Mouse (Mus musculus) embryonic facial prominence, embryonic 11.5 days (tissue): ENCODE measurements at regions not wholly inside any gene's neighbourhood (a gene's known extent, or its start where the extent isn't known, plus 50 kb on each side); places are given as distances from the start of the nearest gene placed in this dataset.
"Not testable (repeated sequence)": the region's sequence is repeated elsewhere in the genome, so short reads cannot be mapped to it uniquely, and the experiment has no call there.

Experiments used
- ATAC-seq: fragments of 200-750 bp; cut with Nextera tagmentation; replicated peaks from 2 replicates; pipeline ENCODE4 v1.8.0; 2017; ENCODE audit warnings: low read depth; ENCODE audit not compliant: insufficient number of reproducible peaks, low FRiP score, low TSS enrichment
- DNase-seq: peaks from one replicate; pipeline ENCODE4 v3.0.0-alpha.2; 2015; ENCODE audit warnings: low spot score
- H3K27ac ChIP-seq: fragments of 300-500 bp; sonication (generic); replicated peaks from 2 replicates; pipeline ENCODE4 v1.5.1; 2014; ENCODE audit warnings: mild to moderate bottlenecking, low read depth, low read length, control low read depth
- H3K27me3 ChIP-seq: fragments of 300-500 bp; sonication (generic); 2 replicates; pipeline ENCODE4 v1.6.1; 2014; ENCODE audit warnings: mild to moderate bottlenecking, low read length, moderate library complexity, mixed read lengths; ENCODE audit not compliant: control insufficient read depth, insufficient read depth
- H3K36me3 ChIP-seq: fragments of 300-500 bp; sonication (generic); replicated peaks from 2 replicates; pipeline ENCODE4 v1.6.1; 2014; ENCODE audit warnings: low read depth, mild to moderate bottlenecking, low read length, moderate library complexity, mixed read lengths; ENCODE audit not compliant: control insufficient read depth, insufficient read depth
- H3K4me1 ChIP-seq: fragments of 300-500 bp; sonication (generic); 2 replicates; pipeline ENCODE4 v1.6.1; 2014; ENCODE audit warnings: low read length, mixed read lengths; ENCODE audit not compliant: control insufficient read depth, insufficient read depth
- H3K4me2 ChIP-seq: fragments of 300-500 bp; sonication (generic); 2 replicates; pipeline ENCODE4 v1.6.1; 2014; ENCODE audit warnings: low read depth, mild to moderate bottlenecking, control low read depth, low read length, moderate library complexity
- H3K4me3 ChIP-seq: fragments of 300-500 bp; sonication (generic); 2 replicates; pipeline ENCODE4 v1.5.1; 2014; ENCODE audit warnings: low read depth, low read length, control low read depth
- H3K9ac ChIP-seq: fragments of 300-500 bp; sonication (generic); replicated peaks from 2 replicates; pipeline ENCODE4 v1.6.1; 2014; ENCODE audit warnings: mild to moderate bottlenecking, control low read depth, low read length
- H3K9me3 ChIP-seq: fragments of 300-500 bp; sonication (generic); replicated peaks from 2 replicates; pipeline ENCODE4 v1.6.1; 2016; ENCODE audit warnings: mild to moderate bottlenecking, low read length, inconsistent platforms, mixed read lengths; ENCODE audit not compliant: control insufficient read depth
- WGBS: fragments of 180-500 bp; shearing (Covaris S2); extraction: QIAGEN DNeasy Blood & Tissue Kit; methylation state at CpG from one replicate; pipeline ENCODE4 v1.1.7; 2014; 5-methylcytosine and 5-hydroxymethylcytosine counted together

- no peak for ATAC-seq
- Histone ChIP-seq H3K36me3 (no peaks in the 10 kb centered on the region), H3K9ac (no peak overlapping the region), H3K27ac (no peak overlapping the region), H3K4me1 (no peaks in the 10 kb centered on the region), H3K4me2 (no peak overlapping the region), H3K4me3 (no peak overlapping the region), H3K27me3 (no peaks in the 10 kb centered on the region), H3K9me3 (no peaks in the 10 kb centered on the region)
- no peak for DNase-seq
- WGBS: 79% methylated on average over 2 of the region's 2 CpGs
Measured at GRCm38 (mm10) chr9:94133682-94134081, 404.2 kb downstream of the 1190002N15Rik start.

GRCm38 (mm10) chr9:94131367-94131766 is 406.5 kb downstream of the 1190002N15Rik start:
- H3K4me1 ChIP-seq: no peaks in the 10 kb centered on the region
- DNase-seq: no peak
- ATAC-seq: no peak
- WGBS: 60% methylated on average over 1 of the region's 1 CpGs
- H3K27me3 ChIP-seq: no peaks in the 10 kb centered on the region
- no peak overlapping the region for H3K4me3 ChIP-seq
- H3K4me2 ChIP-seq: no peak overlapping the region
- no peaks in the 10 kb centered on the region for H3K9me3 ChIP-seq
- no peak overlapping the region for H3K9ac ChIP-seq
- no peaks in the 10 kb centered on the region for H3K36me3 ChIP-seq
- no peak overlapping the region for H3K27ac ChIP-seq

GRCm38 (mm10) chr9:94116961-94117360 is 420.9 kb downstream of the 1190002N15Rik start:
- H3K4me1 ChIP-seq: no peaks in the 10 kb centered on the region
- no peaks in the 10 kb centered on the region for H3K27me3 ChIP-seq
- H3K9me3 ChIP-seq: no peaks in the 10 kb centered on the region
- ATAC-seq: no peak
- no peaks in the 10 kb centered on the region for H3K36me3 ChIP-seq
- 92% methylated on average over 5 of the region's 5 CpGs for WGBS
- no peak for DNase-seq
- H3K9ac ChIP-seq: no peak overlapping the region
- H3K4me3 ChIP-seq: no peak overlapping the region
- no peak overlapping the region for H3K4me2 ChIP-seq
- no peak overlapping the region for H3K27ac ChIP-seq

GRCm38 (mm10) chr9:94107701-94108100 is 430.2 kb downstream of the 1190002N15Rik start:
- H3K27me3 ChIP-seq, ATAC-seq, H3K9me3 ChIP-seq, H3K4me1 ChIP-seq, H3K4me3 ChIP-seq, DNase-seq, H3K4me2 ChIP-seq, H3K9ac ChIP-seq, H3K36me3 ChIP-seq, H3K27ac ChIP-seq: not testable (repeated sequence)
- WGBS: 68% methylated on average over 1 of the region's 1 CpGs

GRCm38 (mm10) chr9:94104669-94105068 is 433.2 kb downstream of the 1190002N15Rik start:
- H3K4me2 ChIP-seq: no peak overlapping the region
- H3K9ac ChIP-seq: no peak overlapping the region
- DNase-seq (no peak), ATAC-seq (no peak)
- H3K4me1 ChIP-seq: no peaks in the 10 kb centered on the region
- WGBS: 88% methylated on average over 4 of the region's 4 CpGs
- H3K9me3 ChIP-seq: no peaks in the 10 kb centered on the region
- H3K27me3 ChIP-seq: no peaks in the 10 kb centered on the region
- H3K27ac ChIP-seq: no peak overlapping the region
- no peak overlapping the region for H3K4me3 ChIP-seq
- no peaks in the 10 kb centered on the region for H3K36me3 ChIP-seq

GRCm38 (mm10) chr9:94101958-94102357 is 435.9 kb downstream of the 1190002N15Rik start:
- no peak for ATAC-seq
- H3K4me1 ChIP-seq: no peaks in the 10 kb centered on the region
- no peaks in the 10 kb centered on the region for H3K36me3 ChIP-seq
- no peak overlapping the region for H3K9ac ChIP-seq
- WGBS: 72% methylated on average over 3 of the region's 3 CpGs
- H3K9me3 ChIP-seq: no peaks in the 10 kb centered on the region
- no peaks in the 10 kb centered on the region for H3K27me3 ChIP-seq
- H3K4me2 ChIP-seq: no peak overlapping the region
- no peak for DNase-seq
- no peak overlapping the region for H3K4me3 ChIP-seq
- H3K27ac ChIP-seq: no peak overlapping the region

- H3K4me2 ChIP-seq: no peak overlapping the region
- no peaks in the 10 kb centered on the region for H3K4me1 ChIP-seq
- no peaks in the 10 kb centered on the region for H3K36me3 ChIP-seq
- no peaks in the 10 kb centered on the region for H3K9me3 ChIP-seq
- WGBS: 72% methylated on average over 2 of the region's 2 CpGs
- no peak for ATAC-seq
- no peak overlapping the region for H3K27ac ChIP-seq
- no peak overlapping the region for H3K9ac ChIP-seq
- no peak overlapping the region for H3K4me3 ChIP-seq
- no peaks in the 10 kb centered on the region for H3K27me3 ChIP-seq
- DNase-seq: peak; percentile 11
Measured at GRCm38 (mm10) chr9:94094800-94095199, 443.1 kb downstream of the 1190002N15Rik start.

GRCm38 (mm10) chr9:94091658-94092225 is 446.1 kb downstream of the 1190002N15Rik start:
- Histone ChIP-seq H3K9ac (no peak overlapping the region), H3K9me3 (no peaks in the 10 kb centered on the region), H3K36me3 (no peaks in the 10 kb centered on the region), H3K27ac (no peak overlapping the region), H3K4me1 (no peaks in the 10 kb centered on the region), H3K4me3 (no peak overlapping the region), H3K4me2 (no peak overlapping the region), H3K27me3 (no peaks in the 10 kb centered on the region)
- DNase-seq: peak; percentile 32
- WGBS: 41% methylated on average over 7 of the region's 7 CpGs
- ATAC-seq: 0 out of 2 replicates have a peak, but pooled peaks have one; percentile 70
